Mouse (Mus musculus) right cerebral cortex, postnatal 4 days (tissue): ENCODE measurements around the gene Klhl42.

ENCODE experiments used
- DNase-seq: peaks from one replicate; pipeline ENCODE4 v3.0.0-alpha.2; 2022

The Klhl42 gene

GRCm38 (mm10) chr6:147091136-147092120 lies at the start of gene Klhl42:
Gene Klhl42 (plus strand): TSS chr6:147091379.
- DNase-seq = peak; percentile 69

GRCm38 (mm10) chr6:147042291-147043290 lies 48.6 kb upstream of the Klhl42 start, which contains the start of gene Mrps35:
Gene Mrps35 (plus strand): TSS chr6:147042764.
- peak; percentile 90 for DNase-seq

- no peak for DNase-seq
Measured at GRCm38 (mm10) chr6:147043633-147044032, 47.5 kb upstream of the Klhl42 start.

- DNase-seq = no peak
Measured at GRCm38 (mm10) chr6:147049239-147049805, 41.9 kb upstream of the Klhl42 start.

- no peak for DNase-seq
Measured at GRCm38 (mm10) chr6:147051666-147052065, 39.5 kb upstream of the Klhl42 start.

- no peak for DNase-seq
Measured at GRCm38 (mm10) chr6:147052440-147052839, 38.7 kb upstream of the Klhl42 start.

- no peak for DNase-seq
Measured at GRCm38 (mm10) chr6:147053785-147054646, 37.2 kb upstream of the Klhl42 start.

- no peak for DNase-seq
Measured at GRCm38 (mm10) chr6:147055374-147055977, 35.7 kb upstream of the Klhl42 start.

GRCm38 (mm10) chr6:147059326-147059725 lies 31.9 kb upstream of the Klhl42 start:
- DNase-seq = no peak

- DNase-seq = no peak
Measured at GRCm38 (mm10) chr6:147061630-147062029, 29.5 kb upstream of the Klhl42 start.

- DNase-seq = no peak
Measured at GRCm38 (mm10) chr6:147062034-147062433, 29.1 kb upstream of the Klhl42 start.

GRCm38 (mm10) chr6:147062694-147063093 lies 28.5 kb upstream of the Klhl42 start:
- no peak for DNase-seq

- no peak for DNase-seq
Measured at GRCm38 (mm10) chr6:147064226-147064943, 26.8 kb upstream of the Klhl42 start.

GRCm38 (mm10) chr6:147064944-147065261 lies 26.3 kb upstream of the Klhl42 start:
- DNase-seq = no peak

GRCm38 (mm10) chr6:147075808-147076387 lies 15.3 kb upstream of the Klhl42 start:
- DNase-seq = no peak

- DNase-seq = no peak
Measured at GRCm38 (mm10) chr6:147076878-147077277, 14.3 kb upstream of the Klhl42 start.

GRCm38 (mm10) chr6:147079919-147080318 lies 11.3 kb upstream of the Klhl42 start:
- DNase-seq = no peak

GRCm38 (mm10) chr6:147085398-147086040 lies 5.7 kb upstream of the Klhl42 start:
- no peak for DNase-seq

- peak; percentile 21 for DNase-seq
Measured at GRCm38 (mm10) chr6:147086594-147087225, 4.5 kb upstream of the Klhl42 start, which contains the start of gene Mansc4. Gene Mansc4 (minus strand): TSS chr6:147087032.
